Mouse (Mus musculus) liver, postnatal 0 days (tissue): ENCODE measurements around the gene Apaf1.

Experiments
- CTCF ChIP-seq: sonication (generic); IDR thresholded peaks from 2 replicates; pipeline ENCODE4 v1.5.1; 2016; ENCODE audit warnings: antibody characterized with exemption, low read depth
- EP300 ChIP-seq: IDR thresholded peaks from 2 replicates; pipeline ENCODE4 v1.6.1; 2016; ENCODE audit warnings: antibody characterized with exemption, low read depth, mild to moderate bottlenecking

DNA sequence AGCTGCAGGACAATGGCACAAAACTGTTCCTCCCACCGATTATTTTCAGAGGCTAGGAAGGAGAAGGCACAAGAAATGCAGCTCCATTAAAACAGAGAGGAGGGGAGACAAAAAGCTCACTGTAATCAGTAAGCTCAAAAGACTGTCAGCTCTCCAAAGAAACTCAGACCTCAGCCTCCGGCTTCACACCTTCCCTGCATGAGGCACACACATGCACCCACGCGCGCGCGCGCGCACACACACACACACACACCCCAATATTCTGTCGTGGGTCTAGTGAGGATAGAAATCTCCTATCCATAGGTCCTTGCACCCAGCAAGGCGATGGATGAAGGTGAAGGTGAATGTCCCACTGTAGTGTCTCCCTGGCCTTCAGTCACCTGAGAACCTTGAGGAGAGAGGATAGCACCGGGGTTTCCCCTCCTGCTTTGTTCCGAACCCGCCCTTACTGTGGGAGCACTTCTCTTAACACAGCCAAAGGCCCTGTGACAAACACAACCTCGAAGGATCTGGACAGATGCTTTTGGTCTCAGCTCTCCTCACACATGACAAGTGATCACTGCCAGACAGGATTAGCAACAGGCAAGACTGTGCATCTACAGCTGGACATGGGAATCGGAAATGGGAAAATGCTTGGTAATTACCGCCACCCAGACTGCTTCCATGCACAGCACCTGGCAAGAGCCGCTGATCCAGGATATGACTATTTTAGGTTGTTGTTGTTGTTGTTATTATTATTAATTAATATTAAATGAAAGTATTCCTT is 134.8 kb downstream of the Apaf1 start:
- no peak for TF ChIP-seq CTCF
- TF ChIP-seq EP300 = no peak
